Mouse (Mus musculus) CD4-positive, CD25-positive, alpha-beta regulatory T cell, adult 2 months (primary cell): ENCODE results near the gene Phykpl.
A peak's percentile ranks its signal among the peaks of the same experiment; 100 is the strongest.
"Not testable (repeated sequence)": the region's sequence is repeated elsewhere in the genome, so short reads cannot be mapped to it uniquely, and the experiment has no call there.

Experiments used
- DNase-seq: peaks from one replicate; pipeline ENCODE4 v3.0.0-alpha.2; 2012; ENCODE audit warnings: low read depth, low spot score

Gene Phykpl

DNA sequence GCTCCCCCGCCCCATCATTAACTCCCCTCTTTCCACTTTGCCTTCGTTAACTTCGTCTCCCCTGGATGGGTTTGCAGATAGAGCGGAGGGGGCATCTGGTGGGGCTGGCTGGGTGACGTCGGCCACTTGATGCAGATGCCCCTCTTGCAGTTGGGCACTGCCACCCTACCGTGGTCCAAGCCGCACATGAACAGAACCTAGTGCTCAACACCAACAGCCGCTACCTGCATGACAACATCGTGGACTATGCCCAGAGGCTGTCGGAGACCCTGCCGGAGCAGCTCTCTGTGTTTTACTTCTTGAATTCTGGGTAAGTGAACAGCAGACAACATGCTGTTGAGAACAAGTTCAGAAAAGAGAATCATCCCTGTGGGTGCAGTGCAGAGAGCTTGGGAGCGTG, 1.9 kb downstream of the Phykpl start:
- no peak for DNase-seq

DNA sequence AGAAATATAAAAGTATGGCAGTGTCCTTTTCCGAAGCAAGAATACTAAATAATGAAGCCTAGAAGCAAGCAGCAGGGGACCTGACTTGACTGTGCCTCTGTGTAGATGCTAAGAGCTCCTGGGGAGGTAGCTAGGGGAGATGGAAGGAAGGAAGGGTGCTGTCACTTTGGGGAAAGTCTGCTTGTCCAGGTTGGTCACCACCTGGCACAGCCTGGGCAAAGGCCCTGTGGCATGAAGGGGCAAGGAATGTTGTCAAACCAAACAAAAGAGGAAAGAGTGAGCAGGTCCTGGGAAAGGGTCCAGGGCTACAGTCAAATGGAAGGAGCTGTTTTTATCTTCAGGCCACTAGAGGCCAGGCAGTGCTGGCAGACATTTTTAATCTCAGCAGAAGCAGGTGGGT, 2.5 kb downstream of the Phykpl start:
- no peak for DNase-seq

- DNase-seq: peak; percentile 38
These were observed 4.3 kb downstream of the Phykpl start for GRCm38 (mm10) chr11:51588833-51589232.

DNA sequence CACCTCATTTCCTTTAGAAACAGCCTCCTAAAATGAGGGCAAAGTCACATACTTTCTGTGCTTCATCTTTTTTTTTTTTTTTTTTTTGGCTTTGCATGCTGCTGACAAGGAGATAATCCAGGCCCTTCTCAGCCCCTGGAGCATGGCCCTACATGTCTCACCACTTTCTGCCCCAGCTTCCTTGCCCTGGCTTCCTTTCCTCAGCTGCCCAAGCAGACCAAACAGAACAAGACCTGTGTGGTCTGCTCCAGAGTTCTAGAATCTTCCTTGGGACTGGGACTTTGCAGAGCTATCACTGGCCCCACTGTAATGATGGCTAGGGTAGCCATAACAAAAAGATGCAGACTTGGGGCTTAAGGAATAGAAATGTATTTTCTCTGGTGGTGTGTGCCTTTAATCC, 5.4 kb downstream of the Phykpl start:
- no peak for DNase-seq

DNA sequence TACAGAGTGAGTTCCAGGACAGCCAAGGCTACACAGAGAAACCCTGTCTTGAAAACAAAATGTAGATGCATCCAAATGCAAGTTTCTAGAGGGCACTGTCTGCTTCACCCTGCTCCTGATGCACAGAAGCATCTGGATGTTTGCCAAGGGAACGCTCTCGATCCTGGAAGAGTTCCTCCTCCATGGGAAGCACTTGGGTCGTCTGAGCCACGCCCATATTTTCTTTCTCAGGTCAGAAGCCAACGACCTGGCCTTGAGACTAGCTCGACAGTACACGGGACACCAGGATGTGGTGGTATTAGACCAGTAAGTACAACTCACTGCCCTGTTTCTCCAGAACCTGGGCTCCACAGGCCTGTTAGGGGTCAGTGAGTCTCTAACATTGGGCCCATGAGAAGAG, 6.6 kb downstream of the Phykpl start:
- no peak for DNase-seq

DNA sequence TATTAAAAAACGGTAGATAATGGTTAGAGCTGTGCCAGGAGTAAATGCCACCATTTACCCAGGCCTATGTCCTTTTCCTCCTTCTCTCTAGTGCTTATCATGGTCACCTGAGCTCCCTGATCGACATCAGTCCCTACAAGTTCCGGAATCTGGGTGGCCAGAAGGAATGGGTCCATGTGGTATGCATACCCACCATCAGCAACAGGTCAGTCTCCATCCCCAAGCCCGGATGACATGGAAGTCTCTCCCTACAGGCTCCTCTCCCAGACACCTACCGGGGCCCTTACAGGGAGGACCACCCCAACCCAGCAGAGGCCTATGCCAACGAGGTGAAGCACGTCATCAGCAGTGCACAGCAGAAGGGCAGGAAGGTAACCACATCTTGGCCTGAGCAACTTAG, 7.4 kb downstream of the Phykpl start:
- DNase-seq: no peak

DNA sequence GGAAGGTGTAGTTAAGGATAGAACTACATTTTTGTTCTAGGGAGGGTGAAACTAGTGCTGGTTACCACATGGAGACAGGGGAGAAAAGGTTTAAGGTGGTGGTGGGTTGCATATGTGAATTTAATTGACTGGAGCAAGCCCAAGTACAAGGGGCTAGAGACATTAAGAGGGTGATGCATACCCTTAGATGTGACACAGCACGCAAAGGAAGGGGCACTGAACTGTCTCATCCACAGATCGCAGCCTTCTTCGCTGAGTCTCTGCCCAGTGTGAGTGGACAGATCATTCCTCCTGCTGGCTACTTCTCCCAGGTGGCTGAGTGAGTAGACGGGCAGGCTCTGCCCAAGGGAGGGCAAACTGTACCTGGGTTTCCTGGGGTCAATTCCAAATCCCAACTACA, 8.8 kb downstream of the Phykpl start:
- no peak for DNase-seq

GRCm38 (mm10) chr11:51593849-51594248, 9.3 kb downstream of the Phykpl start:
- no peak for DNase-seq

GRCm38 (mm10) chr11:51594715-51595350, 10.3 kb downstream of the Phykpl start:
- DNase-seq: no peak

DNA sequence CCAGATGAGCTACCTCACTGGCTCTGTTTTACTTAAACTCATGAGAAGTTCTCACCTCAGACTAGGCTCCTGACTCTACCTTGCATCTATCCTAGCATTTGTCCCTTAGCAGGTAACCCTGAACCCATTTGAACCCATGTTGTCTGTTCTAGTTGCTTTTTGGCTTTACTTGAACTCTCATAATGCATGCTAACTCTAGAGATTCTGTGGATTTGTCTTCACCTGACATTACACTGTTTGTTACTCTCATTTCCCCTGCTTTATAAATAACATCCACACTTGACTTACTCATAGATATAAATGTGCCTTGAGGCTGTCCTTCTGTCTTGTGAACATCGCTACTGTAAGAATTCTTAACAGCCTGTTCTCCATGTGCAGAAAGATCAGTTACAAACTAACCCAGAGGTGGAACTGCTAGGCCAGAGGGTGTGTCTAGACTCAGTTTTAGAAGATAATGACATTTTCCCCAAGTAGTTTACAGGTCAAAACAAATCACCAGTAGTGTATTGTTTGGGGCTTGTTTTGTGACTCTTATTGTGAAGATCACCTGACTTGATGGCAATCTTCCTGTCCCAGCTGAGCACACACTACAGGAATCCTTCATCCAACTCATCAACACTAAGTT, 11.0 kb downstream of the Phykpl start:
- no peak for DNase-seq

DNA sequence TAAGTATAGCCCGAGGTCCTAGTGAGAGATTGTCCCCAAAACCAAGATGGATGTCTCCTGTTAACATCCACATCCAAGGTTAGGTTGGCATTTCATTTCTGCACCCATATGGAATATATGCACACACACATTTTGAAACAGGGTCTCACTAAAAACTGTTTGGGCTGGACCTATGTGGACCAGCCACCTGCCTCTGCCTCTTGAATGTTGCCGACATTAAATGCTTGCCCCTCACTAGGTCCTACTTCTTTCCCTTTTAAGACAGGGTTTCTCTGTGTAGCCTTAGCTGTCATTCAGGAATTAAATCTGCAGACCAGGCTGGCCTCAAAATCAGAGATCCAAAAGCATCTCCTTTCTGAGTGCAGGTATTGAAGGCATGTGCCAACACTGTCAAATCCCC, 13.0 kb downstream of the Phykpl start:
- no peak for DNase-seq

GRCm38 (mm10) chr11:51602253-51602652, 17.7 kb downstream of the Phykpl start:
- DNase-seq: no peak

DNA sequence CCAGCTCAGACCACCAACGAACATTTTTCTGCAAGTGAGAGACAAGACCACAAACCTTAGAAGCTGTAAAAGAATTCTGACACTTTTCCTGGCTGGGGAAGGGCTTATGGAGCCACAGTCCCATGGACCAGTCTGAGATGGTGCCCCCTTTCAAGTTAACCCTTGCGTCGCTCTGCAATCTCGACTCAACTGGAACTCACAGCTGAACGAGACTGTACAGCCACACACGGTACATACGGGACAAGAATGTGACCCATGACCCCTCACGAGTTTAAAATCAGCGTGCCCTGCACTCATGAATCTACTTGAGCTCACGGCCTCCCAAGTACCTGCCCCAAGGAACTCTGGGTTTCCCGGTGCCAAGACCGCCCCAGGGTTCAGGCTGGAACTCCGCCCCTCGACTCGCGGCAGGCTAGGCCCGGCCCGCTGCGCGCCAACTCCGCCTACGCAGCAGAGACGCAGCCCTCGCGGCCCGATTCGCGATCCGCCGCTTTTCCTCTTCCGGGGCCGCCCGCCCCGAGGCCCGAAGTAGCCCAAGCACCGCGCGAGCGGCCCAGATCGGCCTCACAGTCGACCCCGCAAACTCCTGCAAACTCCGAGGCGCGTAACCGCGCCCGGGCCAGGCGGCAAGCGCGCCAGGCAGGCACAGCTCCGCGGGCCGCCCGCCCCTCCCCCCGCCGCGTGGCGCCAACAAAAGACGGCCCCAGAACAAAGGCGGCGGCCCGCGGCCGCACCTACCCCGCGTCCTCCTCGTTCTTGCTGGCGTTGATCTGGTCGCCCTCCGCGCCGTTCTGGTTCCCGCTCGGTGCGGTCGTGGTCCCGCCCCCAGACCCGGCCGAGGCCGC, 21.3 kb downstream of the Phykpl start:
- peak; percentile 93 for DNase-seq

GRCm38 (mm10) chr11:51606447-51607095, 22.0 kb downstream of the Phykpl start, which contains the start of gene Hnrnpab:
Gene Hnrnpab, minus strand, starts transcription at chr11:51606847.
- peak; percentile 98 for DNase-seq

- no peak for DNase-seq
These were observed 22.7 kb downstream of the Phykpl start for GRCm38 (mm10) chr11:51607096-51607738.

GRCm38 (mm10) chr11:51609266-51609909, 24.8 kb downstream of the Phykpl start:
- no peak for DNase-seq

GRCm38 (mm10) chr11:51609940-51610339, 25.4 kb downstream of the Phykpl start:
- DNase-seq: not testable (repeated sequence)

GRCm38 (mm10) chr11:51614256-51614655, 29.7 kb downstream of the Phykpl start:
- no peak for DNase-seq

DNA sequence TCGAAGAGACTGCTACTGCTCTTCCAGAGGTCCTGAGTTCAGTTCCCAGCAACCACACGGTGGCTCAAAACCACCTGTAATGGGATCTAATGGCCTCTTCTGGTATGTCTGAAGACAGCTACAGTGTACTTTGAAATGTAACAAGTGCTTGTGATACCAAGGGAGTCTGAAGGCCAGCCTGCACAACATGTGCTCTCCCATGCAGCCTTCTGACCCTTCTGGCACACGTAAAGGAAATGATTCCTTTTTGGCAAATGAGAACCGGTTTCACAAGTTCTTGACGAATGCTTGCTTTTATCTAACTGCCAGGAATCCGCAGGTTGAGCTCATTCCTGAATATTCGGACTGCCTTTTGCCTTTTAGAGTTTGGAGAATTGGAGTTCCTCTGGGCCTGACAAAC, 30.6 kb downstream of the Phykpl start:
- no peak for DNase-seq

GRCm38 (mm10) chr11:51615601-51616000, 31.0 kb downstream of the Phykpl start:
- peak; percentile 80 for DNase-seq

- not testable (repeated sequence) for DNase-seq
These were observed 31.6 kb downstream of the Phykpl start for GRCm38 (mm10) chr11:51616113-51616512.
